Mouse (Mus musculus): ENCODE measurements around the gene Rpl13a. TPM values are rescaled to one million over a fixed set of nuclear protein-coding genes. Genes with fewer than 3 reads are reported as not detected.

The Rpl13a gene
- polyA plus RNA-seq, 1 experiment from 2014 or later, result 820 TPM

GRCm38 (mm10) chr7:45078513-45078912 is 50.0 kb downstream of the Rpl13a start:
- ATAC-seq (ENCODE audit: low read depth), result no peak
- WGBS, result 40% methylated on average over 9 of the region's 9 CpGs

GRCm38 (mm10) chr7:45077829-45078228 is 50.7 kb downstream of the Rpl13a start:
- no peak overlapping the region for H3K4me2 ChIP-seq
- H3K9ac ChIP-seq, result no peak overlapping the region
- H3K4me3 ChIP-seq, result no peak overlapping the region
- H3K9me3 ChIP-seq, result no peaks in the 10 kb centered on the region
- ATAC-seq (ENCODE audit: low read depth), result no peak
- 87% methylated on average over 2 of the region's 2 CpGs for WGBS
- no peaks in the 10 kb centered on the region for H3K27me3 ChIP-seq
- peaks cover 5% of the 10 kb centered on the region; the same call in 1 of the 2 replicates for H3K4me1 ChIP-seq (replicated peaks)
- no peak overlapping the region for H3K27ac ChIP-seq (replicated peaks)
- H3K36me3 ChIP-seq, result peaks cover 41% of the 10 kb centered on the region

More at GRCm38 (mm10) chr7:45078513-45078912, 50.0 kb downstream of the Rpl13a start:
- Histone ChIP-seq H3K27me3 (no peaks in the 10 kb centered on the region), H3K4me3 (no peak overlapping the region), H3K9me3 (no peaks in the 10 kb centered on the region), H3K27ac (replicated peaks) (no peak overlapping the region), H3K36me3 (peaks cover 47% of the 10 kb centered on the region), H3K4me1 (replicated peaks) (peaks cover 5% of the 10 kb centered on the region; the same call in 1 of the 2 replicates), H3K9ac (no peak overlapping the region), H3K4me2 (no peak overlapping the region)

GRCm38 (mm10) chr7:45077322-45077721 is 51.2 kb downstream of the Rpl13a start:
- no peak overlapping the region for H3K27ac ChIP-seq (replicated peaks)
- WGBS, result 87% methylated on average over 14 of the region's 14 CpGs
- H3K27me3 ChIP-seq, result no peaks in the 10 kb centered on the region
- H3K4me1 ChIP-seq (replicated peaks), result peaks cover 4% of the 10 kb centered on the region; the same call in 1 of the 2 replicates
- no peaks in the 10 kb centered on the region for H3K9me3 ChIP-seq
- H3K36me3 ChIP-seq, result peaks cover 41% of the 10 kb centered on the region
- no peak overlapping the region for H3K9ac ChIP-seq
- H3K4me2 ChIP-seq, result no peak overlapping the region
- no peak overlapping the region for H3K4me3 ChIP-seq
- no peak for ATAC-seq (ENCODE audit: low read depth)

DNA sequence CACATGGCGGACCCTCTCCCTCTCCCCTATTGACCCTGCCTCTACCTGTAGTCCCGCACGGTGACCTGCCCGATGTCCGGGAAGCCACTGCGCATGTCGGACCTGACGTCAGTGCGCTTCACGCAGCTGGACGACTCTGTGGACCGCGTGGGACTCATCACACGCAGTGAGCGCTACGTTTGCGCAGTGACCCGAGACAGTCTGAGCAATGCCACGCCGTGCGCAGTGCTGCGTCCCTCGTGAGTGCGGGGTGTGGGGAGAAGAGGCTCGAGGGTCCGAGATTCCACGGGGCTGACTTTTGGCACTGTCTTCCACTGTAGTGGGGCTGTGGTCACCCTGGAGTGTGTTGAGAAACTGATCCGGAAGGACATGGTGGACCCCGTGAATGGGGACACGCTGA is 52.1 kb downstream of the Rpl13a start:
- Histone ChIP-seq H3K9me3 (no peaks in the 10 kb centered on the region), H3K4me3 (no peak overlapping the region), H3K27ac (replicated peaks) (no peak overlapping the region), H3K4me1 (replicated peaks) (no peaks in the 10 kb centered on the region), H3K27me3 (no peaks in the 10 kb centered on the region), H3K36me3 (peaks cover 41% of the 10 kb centered on the region), H3K9ac (no peak overlapping the region), H3K4me2 (no peak overlapping the region)
- WGBS, result 89% methylated on average over 30 of the region's 30 CpGs
- ATAC-seq (ENCODE audit: low read depth), result no peak

MicroRNAs within 50 kb of the gene (microRNA counts, 519-probe panel; counts per million panel counts)
- microRNA mmu-miR-150, result 3,356 counts per million, percentile 45 among the panel's probes with 10 or more counts

Small RNAs within 50 kb of the gene (microRNA-seq; reads per million reads assigned to microRNA genes)
- gene Mir150 (28.5 reads per million, percentile 38 among the genes with 10 or more reads in this experiment), gene Mir5121 (5.8 reads per million, percentile 21 among the genes with 10 or more reads in this experiment), gene Mir7055 (not detected)

Other genes with a start within 250 kb of the Rpl13a start
- gene Med25, start 236.0 kb downstream of the Rpl13a start, polyA plus RNA-seq (2015; fragmentation: Nextera tagmentation; extraction: Ambion mirVana), result 134 and 138 TPM in 2 replicates
- gene Fuz, start 232.7 kb downstream of the Rpl13a start, polyA plus RNA-seq (2015; fragmentation: Nextera tagmentation; extraction: Ambion mirVana), result 14.9 and 17.9 TPM in 2 replicates
- 115 and 116 TPM in 2 replicates for gene Ap2a1, start 199.3 kb downstream of the Rpl13a start, polyA plus RNA-seq (2015; fragmentation: Nextera tagmentation; extraction: Ambion mirVana)
- gene Tsks, start 185.6 kb downstream of the Rpl13a start, polyA plus RNA-seq (2015; fragmentation: Nextera tagmentation; extraction: Ambion mirVana), result 0.22 TPM in 1 of 2 replicates, not detected in the other
- 47.3 and 54.9 TPM in 2 replicates for gene Cpt1c, start 153.9 kb downstream of the Rpl13a start, polyA plus RNA-seq (2015; fragmentation: Nextera tagmentation; extraction: Ambion mirVana)
- 612 and 623 TPM in 2 replicates for gene Prmt1, start 142.2 kb downstream of the Rpl13a start, polyA plus RNA-seq (2015; fragmentation: Nextera tagmentation; extraction: Ambion mirVana)
- gene Irf3, start 131.1 kb downstream of the Rpl13a start, polyA plus RNA-seq (2015; fragmentation: Nextera tagmentation; extraction: Ambion mirVana), result 60.3 and 67.3 TPM in 2 replicates
- gene Bcl2l12, start 130.0 kb downstream of the Rpl13a start, polyA plus RNA-seq (2015; fragmentation: Nextera tagmentation; extraction: Ambion mirVana), result 17.3 and 17.4 TPM in 2 replicates
- gene Scaf1, start 112.4 kb downstream of the Rpl13a start, polyA plus RNA-seq (2015; fragmentation: Nextera tagmentation; extraction: Ambion mirVana), result 46.2 and 47.2 TPM in 2 replicates
- 15.0 and 16.5 TPM in 2 replicates for gene Rras, start 110.8 kb downstream of the Rpl13a start, polyA plus RNA-seq (2015; fragmentation: Nextera tagmentation; extraction: Ambion mirVana)
- 12.3 and 15.1 TPM in 2 replicates for gene Prr12, start 75.9 kb downstream of the Rpl13a start, polyA plus RNA-seq (2015; fragmentation: Nextera tagmentation; extraction: Ambion mirVana)
- gene Nosip, start 66.3 kb downstream of the Rpl13a start, polyA plus RNA-seq (2015; fragmentation: Nextera tagmentation; extraction: Ambion mirVana), result 58.9 and 65.6 TPM in 2 replicates
- gene Prrg2, start 66.1 kb downstream of the Rpl13a start, polyA plus RNA-seq (2015; fragmentation: Nextera tagmentation; extraction: Ambion mirVana), result 16.8 and 17.2 TPM in 2 replicates
- 127 and 134 TPM in 2 replicates for gene Rcn3, start 36.5 kb downstream of the Rpl13a start, polyA plus RNA-seq (2015; fragmentation: Nextera tagmentation; extraction: Ambion mirVana)
- gene Fcgrt, start 24.9 kb downstream of the Rpl13a start, polyA plus RNA-seq (2015; fragmentation: Nextera tagmentation; extraction: Ambion mirVana), result 25.6 and 27.3 TPM in 2 replicates
- gene Rps11, start 4.3 kb downstream of the Rpl13a start, polyA plus RNA-seq (2015; fragmentation: Nextera tagmentation; extraction: Ambion mirVana), result 920 and 971 TPM in 2 replicates
- 0.53 TPM in 1 of 2 replicates, not detected in the other for gene Gm45713, start 7.5 kb upstream of the Rpl13a start, polyA plus RNA-seq (2015; fragmentation: Nextera tagmentation; extraction: Ambion mirVana)
- 1.3 and 1.5 TPM in 2 replicates for gene Flt3l, start 7.7 kb upstream of the Rpl13a start, polyA plus RNA-seq (2015; fragmentation: Nextera tagmentation; extraction: Ambion mirVana)
- 79.9 and 91.9 TPM in 2 replicates for gene Pih1d1, start 25.5 kb upstream of the Rpl13a start, polyA plus RNA-seq (2015; fragmentation: Nextera tagmentation; extraction: Ambion mirVana)
- 19.0 and 19.6 TPM in 2 replicates for gene Aldh16a1, start 25.8 kb upstream of the Rpl13a start, polyA plus RNA-seq (2015; fragmentation: Nextera tagmentation; extraction: Ambion mirVana)
- gene Slc17a7, start 35.2 kb upstream of the Rpl13a start, polyA plus RNA-seq (2015; fragmentation: Nextera tagmentation; extraction: Ambion mirVana), result 0.78 and 0.83 TPM in 2 replicates
- not detected in 2 replicates for gene Gfy, start 50.8 kb upstream of the Rpl13a start, polyA plus RNA-seq (2015; fragmentation: Nextera tagmentation; extraction: Ambion mirVana)
- not detected in 2 replicates for gene Pth2, start 52.2 kb upstream of the Rpl13a start, polyA plus RNA-seq (2015; fragmentation: Nextera tagmentation; extraction: Ambion mirVana)
- gene Ccdc155, start 76.1 kb upstream of the Rpl13a start, polyA plus RNA-seq (2015; fragmentation: Nextera tagmentation; extraction: Ambion mirVana), result 0.29 and 0.45 TPM in 2 replicates
- gene Dkkl1, start 83.4 kb upstream of the Rpl13a start, polyA plus RNA-seq (2015; fragmentation: Nextera tagmentation; extraction: Ambion mirVana), result 14.6 and 19.8 TPM in 2 replicates
- 65.9 and 85.5 TPM in 2 replicates for gene Tead2, start 87.0 kb upstream of the Rpl13a start, polyA plus RNA-seq (2015; fragmentation: Nextera tagmentation; extraction: Ambion mirVana)
- gene Cd37, start 110.4 kb upstream of the Rpl13a start, polyA plus RNA-seq (2015; fragmentation: Nextera tagmentation; extraction: Ambion mirVana), result 1.5 and 1.8 TPM in 2 replicates
- 0.18 and 0.27 TPM in 2 replicates for gene Slc6a16, start 112.3 kb upstream of the Rpl13a start, polyA plus RNA-seq (2015; fragmentation: Nextera tagmentation; extraction: Ambion mirVana)
- gene Slc6a21, start 148.8 kb upstream of the Rpl13a start, polyA plus RNA-seq (2015; fragmentation: Nextera tagmentation; extraction: Ambion mirVana), result not detected in 2 replicates
- 7.1 and 7.2 TPM in 2 replicates for gene Trpm4, start 205.0 kb upstream of the Rpl13a start, polyA plus RNA-seq (2015; fragmentation: Nextera tagmentation; extraction: Ambion mirVana)
- gene Hrc, start 206.5 kb upstream of the Rpl13a start, polyA plus RNA-seq (2015; fragmentation: Nextera tagmentation; extraction: Ambion mirVana), result 0.55 and 0.74 TPM in 2 replicates
- gene Ppfia3, start 238.3 kb upstream of the Rpl13a start, polyA plus RNA-seq (2015; fragmentation: Nextera tagmentation; extraction: Ambion mirVana), result 18.4 and 20.3 TPM in 2 replicates
- 11.1 and 11.6 TPM in 2 replicates for gene Lin7b, start 241.8 kb upstream of the Rpl13a start, polyA plus RNA-seq (2015; fragmentation: Nextera tagmentation; extraction: Ambion mirVana)